Mouse (Mus musculus): ENCODE data around the gene Aanat.

DNA sequence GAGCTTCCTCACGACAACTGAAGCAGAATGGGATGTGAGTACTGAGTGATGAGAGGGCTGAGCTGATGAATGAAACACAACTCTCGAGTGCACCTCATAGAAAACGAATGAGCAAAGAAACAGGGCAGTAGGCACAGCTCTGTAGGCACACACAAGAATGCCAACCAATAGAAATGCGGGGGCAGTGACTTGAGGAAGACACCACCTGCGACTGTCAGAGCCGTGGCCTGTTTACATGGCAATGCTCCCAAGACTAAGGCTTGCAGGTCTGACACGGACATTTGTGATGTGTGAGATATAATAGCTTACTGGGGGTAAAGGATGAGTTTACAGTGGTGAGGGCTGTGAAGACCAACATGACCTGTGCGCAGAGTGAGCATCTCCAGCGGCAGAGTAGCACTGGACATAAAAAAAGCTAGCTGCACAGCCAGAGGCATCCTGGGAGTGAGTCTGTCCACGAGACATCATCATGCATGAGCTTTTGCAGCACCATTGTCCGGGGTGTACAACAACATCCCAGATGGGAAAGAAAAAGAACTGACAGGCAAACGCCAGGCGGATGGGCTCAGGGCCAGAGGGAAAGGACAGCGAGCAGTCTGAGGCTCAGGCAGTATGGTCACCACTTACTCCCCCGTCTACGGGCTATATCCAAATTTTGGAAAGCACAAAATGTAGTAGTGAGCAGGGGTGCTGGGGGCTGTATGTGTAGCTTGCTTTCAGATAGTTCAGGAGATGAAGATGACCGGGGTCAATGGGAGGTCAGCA lies 38.8 kb upstream of the Aanat start:
- TF ChIP-seq CTCF (IDR thresholded peaks at IDR 0.05; ENCODE audit: low read depth) (no peak), EP300 (IDR thresholded peaks at IDR 0.05; ENCODE audit: low read depth) (no peak)

All from liver, postnatal 0 days (tissue).